Mouse (Mus musculus) embryonic facial prominence, embryonic 11.5 days (tissue): ENCODE measurements around the gene Taf1b. TPM values are rescaled to one million over a fixed set of nuclear protein-coding genes. Genes with fewer than 3 reads are reported as not detected.
"Not testable (repeated sequence)": the region's sequence is repeated elsewhere in the genome, so short reads cannot be mapped to it uniquely, and the experiment has no call there.

Experiments used
- ATAC-seq: fragments of 200-750 bp; cut with Nextera tagmentation; replicated peaks from 2 replicates; pipeline ENCODE4 v1.8.0; 2017; ENCODE audit warnings: low read depth; ENCODE audit not compliant: insufficient number of reproducible peaks, low FRiP score, low TSS enrichment
- DNase-seq: peaks from one replicate; pipeline ENCODE4 v3.0.0-alpha.2; 2015; ENCODE audit warnings: low spot score
- H3K27ac ChIP-seq: fragments of 300-500 bp; sonication (generic); replicated peaks from 2 replicates; pipeline ENCODE4 v1.5.1; 2014; ENCODE audit warnings: mild to moderate bottlenecking, low read depth, low read length, control low read depth
- H3K27me3 ChIP-seq: fragments of 300-500 bp; sonication (generic); 2 replicates; pipeline ENCODE4 v1.6.1; 2014; ENCODE audit warnings: mild to moderate bottlenecking, low read length, moderate library complexity, mixed read lengths; ENCODE audit not compliant: control insufficient read depth, insufficient read depth
- H3K36me3 ChIP-seq: fragments of 300-500 bp; sonication (generic); replicated peaks from 2 replicates; pipeline ENCODE4 v1.6.1; 2014; ENCODE audit warnings: low read depth, mild to moderate bottlenecking, low read length, moderate library complexity, mixed read lengths; ENCODE audit not compliant: control insufficient read depth, insufficient read depth
- H3K4me1 ChIP-seq: fragments of 300-500 bp; sonication (generic); 2 replicates; pipeline ENCODE4 v1.6.1; 2014; ENCODE audit warnings: low read length, mixed read lengths; ENCODE audit not compliant: control insufficient read depth, insufficient read depth
- H3K4me2 ChIP-seq: fragments of 300-500 bp; sonication (generic); 2 replicates; pipeline ENCODE4 v1.6.1; 2014; ENCODE audit warnings: low read depth, mild to moderate bottlenecking, control low read depth, low read length, moderate library complexity
- H3K4me3 ChIP-seq: fragments of 300-500 bp; sonication (generic); 2 replicates; pipeline ENCODE4 v1.5.1; 2014; ENCODE audit warnings: low read depth, low read length, control low read depth
- H3K9ac ChIP-seq: fragments of 300-500 bp; sonication (generic); replicated peaks from 2 replicates; pipeline ENCODE4 v1.6.1; 2014; ENCODE audit warnings: mild to moderate bottlenecking, control low read depth, low read length
- H3K9me3 ChIP-seq: fragments of 300-500 bp; sonication (generic); replicated peaks from 2 replicates; pipeline ENCODE4 v1.6.1; 2016; ENCODE audit warnings: mild to moderate bottlenecking, low read length, inconsistent platforms, mixed read lengths; ENCODE audit not compliant: control insufficient read depth
- WGBS: fragments of 180-500 bp; shearing (Covaris S2); extraction: QIAGEN DNeasy Blood & Tissue Kit; methylation state at CpG from one replicate; pipeline ENCODE4 v1.1.7; 2014; 5-methylcytosine and 5-hydroxymethylcytosine counted together
- polyA plus RNA-seq: library from polyadenylated mRNA; unstranded; fragments of >200 nt; fragmentation: Nextera tagmentation; extraction: Ambion mirVana; gene quantifications from 2 replicates; pipeline ENCODE4 v1.2.1, GENCODE M21; 2014

Gene Taf1b
- polyA plus RNA-seq, 1 experiment from 2014 or later: 36.0 TPM

DNA sequence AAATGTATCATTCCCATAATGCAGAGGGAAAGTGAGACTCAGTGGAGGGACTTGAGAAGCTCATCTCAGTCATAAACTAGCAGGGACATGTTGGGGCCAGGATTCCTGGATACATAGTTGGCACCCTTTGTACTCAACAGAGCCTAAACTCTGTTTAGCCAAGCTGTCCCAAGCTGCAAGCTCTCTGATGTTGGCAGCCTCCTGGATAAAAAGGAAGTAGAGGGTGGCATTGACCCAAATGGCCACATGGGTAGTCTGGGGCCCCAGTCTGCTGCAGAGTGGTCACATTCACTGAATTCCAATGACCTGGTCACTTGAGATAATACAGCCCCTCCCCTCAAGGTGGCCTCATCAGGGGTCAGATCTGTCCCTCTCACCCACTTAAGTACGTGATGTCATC is 11.3 kb upstream of the Taf1b start:
- no peaks in the 10 kb centered on the region for H3K36me3 ChIP-seq
- ATAC-seq (no peak), DNase-seq (no peak)
- 86% methylated on average over 1 of the region's 1 CpGs for WGBS
- no peaks in the 10 kb centered on the region for H3K27me3 ChIP-seq
- H3K4me3 ChIP-seq: no peak overlapping the region
- H3K4me1 ChIP-seq: no peaks in the 10 kb centered on the region
- no peak overlapping the region for H3K27ac ChIP-seq
- no peaks in the 10 kb centered on the region for H3K9me3 ChIP-seq
- H3K9ac ChIP-seq: no peak overlapping the region
- H3K4me2 ChIP-seq: no peak overlapping the region

DNA sequence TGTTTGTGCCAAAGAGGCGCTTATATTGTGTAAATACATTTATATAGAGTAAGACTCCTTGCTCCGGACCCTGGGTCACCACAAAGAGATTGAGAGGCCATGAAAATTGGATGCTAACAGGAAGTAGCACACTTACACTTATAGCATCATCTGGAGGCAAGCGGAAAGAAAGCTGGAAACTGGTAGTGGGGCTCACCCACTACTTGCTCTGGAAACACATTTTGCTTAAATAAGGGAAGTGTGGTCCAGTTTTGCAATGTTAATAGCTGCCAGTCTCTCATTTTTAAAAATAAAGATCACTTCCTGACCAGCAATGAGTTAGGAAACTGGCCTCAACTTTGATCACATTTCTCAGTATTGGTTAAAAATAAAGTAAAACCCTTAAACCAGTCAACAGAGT is 5.7 kb upstream of the Taf1b start:
- not testable (repeated sequence) for H3K9me3 ChIP-seq, H3K4me3 ChIP-seq, H3K9ac ChIP-seq, DNase-seq, H3K36me3 ChIP-seq, H3K4me1 ChIP-seq, H3K4me2 ChIP-seq, ATAC-seq, H3K27ac ChIP-seq, H3K27me3 ChIP-seq
- 83% methylated on average over 3 of the region's 3 CpGs for WGBS

DNA sequence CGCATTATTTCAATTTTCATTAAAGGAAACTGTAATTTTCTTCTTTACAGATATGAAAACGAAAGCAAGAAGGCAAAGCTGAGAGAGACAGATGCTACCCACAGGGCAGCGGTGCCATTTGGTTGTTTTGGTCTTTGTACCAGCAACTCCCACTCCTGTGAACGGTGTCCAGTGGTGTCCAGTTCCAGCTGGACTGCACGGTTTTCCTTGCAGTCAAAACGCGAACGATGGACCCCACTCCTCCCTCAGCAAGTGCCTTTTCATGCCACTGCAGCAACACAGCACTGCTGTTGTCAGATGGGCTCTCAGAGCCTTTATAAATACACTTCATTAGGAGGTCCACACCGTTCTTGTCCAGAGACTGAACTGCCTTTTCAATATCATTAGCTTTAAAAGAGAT is 5.1 kb upstream of the Taf1b start:
- Histone ChIP-seq H3K27ac (no peak overlapping the region), H3K36me3 (no peaks in the 10 kb centered on the region), H3K4me1 (no peaks in the 10 kb centered on the region), H3K9me3 (no peaks in the 10 kb centered on the region), H3K4me2 (no peak overlapping the region), H3K9ac (no peak overlapping the region), H3K4me3 (no peak overlapping the region), H3K27me3 (no peaks in the 10 kb centered on the region)
- no peak for ATAC-seq
- WGBS: 64% methylated on average over 9 of the region's 9 CpGs
- DNase-seq: no peak

DNA sequence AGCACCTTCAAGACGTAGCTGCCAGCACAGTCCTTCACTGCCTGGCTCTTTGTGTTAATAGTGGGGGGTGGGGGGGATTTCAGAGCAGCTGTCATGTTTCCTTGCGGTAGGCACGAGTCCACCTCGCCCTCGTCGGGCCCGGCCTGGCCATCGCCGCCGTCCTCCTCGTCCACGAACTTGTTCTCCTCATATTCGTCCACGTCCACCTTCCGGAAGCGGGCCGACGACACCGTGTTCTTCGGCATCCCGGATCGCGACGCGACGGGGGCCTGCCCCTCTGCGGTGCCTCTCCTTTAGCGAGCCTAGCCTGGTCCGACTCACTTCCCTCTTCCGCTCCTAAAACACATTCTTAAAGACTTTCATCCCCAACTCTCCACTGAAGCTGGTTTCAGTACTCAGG is 4.7 kb upstream of the Taf1b start:
- DNase-seq (no peak), ATAC-seq (no peak)
- no peaks in the 10 kb centered on the region for H3K27me3 ChIP-seq
- H3K4me2 ChIP-seq: no peak overlapping the region
- no peak overlapping the region for H3K9ac ChIP-seq
- WGBS: 52% methylated on average over 30 of the region's 30 CpGs
- no peaks in the 10 kb centered on the region for H3K9me3 ChIP-seq
- no peaks in the 10 kb centered on the region for H3K36me3 ChIP-seq
- H3K4me1 ChIP-seq: no peaks in the 10 kb centered on the region
- no peak overlapping the region for H3K4me3 ChIP-seq
- H3K27ac ChIP-seq: no peak overlapping the region

DNA sequence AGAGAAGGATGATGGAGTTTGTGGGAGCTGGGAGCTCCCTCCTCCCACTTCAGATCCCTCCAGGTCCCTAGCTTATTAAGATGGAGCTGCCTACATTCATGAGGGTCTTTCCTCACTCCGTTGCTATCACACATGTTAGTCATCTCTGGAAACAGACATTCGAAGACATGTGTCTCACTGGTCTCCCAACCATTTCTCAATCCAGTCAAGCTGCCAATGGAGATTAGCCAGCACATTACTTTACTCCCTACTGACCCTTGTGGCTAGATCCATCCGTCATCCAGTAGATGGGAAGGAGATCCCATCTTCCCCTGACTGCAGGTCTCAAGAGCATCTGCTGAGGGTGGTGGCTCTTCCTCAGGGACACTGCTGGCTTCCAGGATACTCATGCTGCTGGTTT is 3.4 kb upstream of the Taf1b start:
- not testable (repeated sequence) for DNase-seq, H3K4me1 ChIP-seq, H3K4me2 ChIP-seq, H3K4me3 ChIP-seq, ATAC-seq, H3K27me3 ChIP-seq, H3K9me3 ChIP-seq, H3K36me3 ChIP-seq, H3K27ac ChIP-seq, H3K9ac ChIP-seq
- WGBS: 86% methylated on average over 2 of the region's 3 CpGs

DNA sequence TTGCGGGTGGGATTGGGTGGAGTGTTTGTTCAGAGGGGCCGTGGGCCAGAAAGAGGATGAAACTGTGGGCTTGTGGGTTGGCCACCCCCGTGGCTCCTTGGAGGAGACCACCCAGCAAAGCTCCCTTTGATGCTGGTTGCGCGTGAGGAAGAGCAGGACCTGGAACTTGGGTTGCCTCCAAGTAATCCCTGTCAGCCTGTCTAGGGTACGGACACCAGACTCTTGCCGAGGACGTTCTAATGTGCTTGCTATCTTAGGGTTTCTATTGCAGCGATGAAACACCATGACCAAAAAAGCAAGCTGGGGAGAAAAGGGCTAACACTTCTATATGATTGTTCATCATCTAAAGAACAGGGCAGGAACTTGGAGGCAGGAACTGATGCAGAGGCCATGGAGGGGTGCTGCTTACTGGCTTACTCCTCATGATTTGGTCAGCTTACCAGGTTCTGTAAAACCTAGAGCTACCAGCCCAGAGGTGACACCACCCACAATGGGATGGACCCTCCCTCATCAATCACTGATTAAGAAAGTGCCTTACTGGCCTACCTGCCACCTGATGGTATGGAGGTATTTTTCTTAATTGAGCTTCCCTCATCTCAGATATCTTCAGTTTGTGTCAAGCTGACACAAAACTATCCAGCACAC is 804 bp downstream of the Taf1b start:
- not testable (repeated sequence) for H3K27me3 ChIP-seq, H3K36me3 ChIP-seq, H3K4me1 ChIP-seq, H3K9me3 ChIP-seq, DNase-seq, ATAC-seq, H3K27ac ChIP-seq
- H3K9ac ChIP-seq: peak overlapping the region; percentile 80
- peak overlapping the region; percentile 64 for H3K4me3 ChIP-seq
- H3K4me2 ChIP-seq: peak overlapping the region; percentile 47
- WGBS: 5% methylated on average over 9 of the region's 9 CpGs

DNA sequence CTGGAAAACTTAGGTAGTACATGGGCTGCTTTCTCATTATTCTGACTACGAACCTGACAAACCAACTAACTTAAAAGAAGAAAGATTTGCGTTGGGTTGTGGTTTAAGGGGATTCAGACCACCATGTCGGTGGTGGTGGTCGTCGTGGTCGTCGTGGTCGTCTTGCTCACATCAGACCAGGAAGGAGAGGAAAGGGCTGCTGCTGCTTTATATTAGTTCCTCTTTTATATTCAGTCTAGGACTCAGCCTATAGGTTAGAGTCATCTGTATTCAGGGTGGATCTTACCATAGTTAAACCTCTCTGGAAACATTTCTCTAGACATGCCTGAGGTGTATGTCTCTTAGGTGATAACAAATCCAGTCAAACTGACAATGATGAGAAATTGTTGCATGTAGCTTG is 19.0 kb downstream of the Taf1b start:
- H3K4me3 ChIP-seq: no peak overlapping the region
- ATAC-seq (no peak), DNase-seq (no peak)
- no peak overlapping the region for H3K27ac ChIP-seq
- H3K9ac ChIP-seq: no peak overlapping the region
- no peaks in the 10 kb centered on the region for H3K4me1 ChIP-seq
- H3K4me2 ChIP-seq: no peak overlapping the region
- no peaks in the 10 kb centered on the region for H3K27me3 ChIP-seq
- H3K36me3 ChIP-seq: no peaks in the 10 kb centered on the region
- WGBS: 92% methylated on average over 8 of the region's 8 CpGs
- H3K9me3 ChIP-seq: no peaks in the 10 kb centered on the region

DNA sequence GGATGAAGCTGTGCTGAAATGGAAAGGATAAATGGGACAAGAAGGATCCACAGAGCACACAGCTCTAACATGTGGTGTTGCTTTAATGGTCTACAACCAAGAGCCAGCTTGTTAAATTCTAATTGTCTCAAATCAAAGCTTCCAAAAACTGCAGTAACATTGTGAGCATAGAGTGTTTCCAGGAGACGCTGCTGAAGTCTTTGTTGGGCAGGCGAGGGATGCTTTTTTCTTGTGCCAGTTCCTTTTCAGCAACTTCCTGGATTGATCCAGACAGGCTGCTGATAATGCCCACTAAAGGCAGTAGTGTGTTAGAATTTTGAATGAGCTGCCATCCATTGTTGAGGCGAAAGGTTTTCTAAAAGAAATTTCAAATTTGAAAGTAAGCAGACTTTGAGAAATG is 22.9 kb downstream of the Taf1b start:
- ATAC-seq (no peak), DNase-seq (no peak)
- 84% methylated on average over 3 of the region's 3 CpGs for WGBS
- no peaks in the 10 kb centered on the region for H3K36me3 ChIP-seq
- H3K27ac ChIP-seq: no peak overlapping the region
- H3K4me1 ChIP-seq: no peaks in the 10 kb centered on the region
- H3K9ac ChIP-seq: no peak overlapping the region
- H3K27me3 ChIP-seq: no peaks in the 10 kb centered on the region
- H3K4me3 ChIP-seq: no peak overlapping the region
- H3K4me2 ChIP-seq: no peak overlapping the region
- no peaks in the 10 kb centered on the region for H3K9me3 ChIP-seq
